Mouse (Mus musculus) ES-E14 (cell line): Measurements from ENCODE around the gene Cp. TPM values are rescaled to one million over a fixed set of nuclear protein-coding genes. Genes with fewer than 3 reads are reported as not detected.
"Not testable (repeated sequence)": the region's sequence is repeated elsewhere in the genome, so short reads cannot be mapped to it uniquely, and the experiment has no call there.

ENCODE experiments used
- DNase-seq: peaks from one replicate; pipeline ENCODE4 v3.0.0-alpha.2; 2013; ENCODE audit warnings: low read depth, low spot score
- H3K27ac ChIP-seq: 2 replicates; pipeline ENCODE4 v1.5.1; 2012; ENCODE audit warnings: low read depth, mild to moderate bottlenecking, low read length, moderate library complexity, mixed read lengths; ENCODE audit not compliant: poor library complexity, insufficient read depth, severe bottlenecking
- H3K36me3 ChIP-seq: 2 replicates; pipeline ENCODE4 v1.6.1; 2012; ENCODE audit warnings: mild to moderate bottlenecking, low read length, moderate library complexity, mixed read lengths; ENCODE audit not compliant: control insufficient read depth, poor library complexity, insufficient read depth, severe bottlenecking
- H3K4me1 ChIP-seq, 2 experiments: fragments of 150-350 bp in 1 of 2; sonication (generic) in 1 of 2; 2 replicates each; pipeline ENCODE4 v1.6.1; 2012; ENCODE audit warnings: low read length in 2 of 2, mild to moderate bottlenecking in 1 of 2, mixed read lengths in 1 of 2; ENCODE audit not compliant: control insufficient read depth in 2 of 2, insufficient read depth in 2 of 2, poor library complexity in 1 of 2
- H3K4me3 ChIP-seq, 2 experiments: fragments of 150-350 bp in 1 of 2; sonication (generic) in 1 of 2; 2 replicates each; pipeline ENCODE4 v1.5.1; 2012; ENCODE audit warnings: low read length in 2 of 2, low read depth in 1 of 2, mild to moderate bottlenecking in 1 of 2, mixed read lengths in 1 of 2; ENCODE audit not compliant: insufficient read depth in 1 of 2, poor library complexity in 1 of 2, severe bottlenecking in 1 of 2
- H3K9ac ChIP-seq: 2 replicates; pipeline ENCODE4 v1.6.1; 2012; ENCODE audit warnings: low read depth, mild to moderate bottlenecking, low read length, mixed read lengths; ENCODE audit not compliant: poor library complexity, insufficient read depth, severe bottlenecking
- H3K9me3 ChIP-seq: fragments of 150-350 bp; sonication (generic); 2 replicates; pipeline ENCODE4 v1.6.1; 2012; ENCODE audit warnings: low read depth, mild to moderate bottlenecking, low read length; ENCODE audit not compliant: control insufficient read depth, insufficient read depth
- CHD2 ChIP-seq: IDR thresholded peaks from 2 replicates; pipeline ENCODE4 v1.6.1; 2014; ENCODE audit warnings: mild to moderate bottlenecking, low read depth, low read length, inconsistent platforms
- HCFC1 ChIP-seq: IDR thresholded peaks from 2 replicates; pipeline ENCODE4 v1.6.1; 2012; ENCODE audit warnings: low read length, inconsistent platforms, borderline replicate concordance; ENCODE audit not compliant: insufficient read depth
- MAFK ChIP-seq: IDR thresholded peaks from 2 replicates; pipeline ENCODE4 v1.6.1; 2014; ENCODE audit warnings: mild to moderate bottlenecking, low read depth, low read length, inconsistent platforms; ENCODE audit not compliant: insufficient read depth
- ZC3H11A ChIP-seq: IDR thresholded peaks from 2 replicates; pipeline ENCODE4 v1.6.1; 2012; ENCODE audit warnings: low read depth, mild to moderate bottlenecking, inconsistent platforms, low read length, borderline replicate concordance
- ZNF384 ChIP-seq: IDR thresholded peaks from 2 replicates; pipeline ENCODE4 v1.6.1; 2012; ENCODE audit warnings: low read depth, low read length, inconsistent platforms
- in situ Hi-C, 2 experiments: fragments of 600-800 bp; cut with MboI; formaldehyde crosslinking; loops; one replicate each; pipeline ENCODE4 v1.15.1; 2025; ENCODE audit warnings: low sequenced_read_pairs in 2 of 2, inconsistent platforms in 1 of 2; ENCODE audit not compliant: unreplicated experiment in 2 of 2
- total RNA-seq: library from RNA; depleted of rRNA; stranded (reverse); fragments of 300-350 nt; gene quantifications from 2 replicates; pipeline ENCODE4 v1.2.3, GENCODE M21; 2012; rRNA removed

Cp gene
- total RNA-seq, result 0.16 and 0.31 TPM in 2 replicates

DNA sequence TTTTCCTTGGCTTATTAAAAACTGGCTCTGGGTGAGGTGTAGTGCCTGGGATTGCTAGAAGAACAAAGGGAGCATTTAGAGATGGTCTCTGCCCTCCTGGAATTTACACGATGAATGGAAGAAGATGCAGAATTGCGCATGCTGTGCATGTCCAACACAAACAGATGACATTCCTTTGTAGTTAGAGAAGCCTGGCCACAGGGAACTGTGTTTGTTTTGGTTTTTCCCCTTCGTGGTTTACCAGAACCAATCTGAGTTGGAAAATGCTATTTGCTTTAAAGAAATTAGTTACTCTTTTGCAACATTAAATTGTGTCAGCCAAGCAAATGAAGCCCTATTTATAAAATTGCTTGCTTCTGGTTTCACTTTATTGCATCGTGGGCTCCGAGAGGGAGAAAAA, at the start of gene Cp:
Cp (plus strand) TSS at position 170 of the 400 bp plus-strand sequence.
- H3K9me3 ChIP-seq, result no peaks in the 10 kb centered on the region
- H3K4me3 ChIP-seq, result no peak within 1 kb of the TSS
- no peak for TF ChIP-seq ZNF384
- TF ChIP-seq MAFK, result no peak
- no peak for TF ChIP-seq HCFC1
- no peaks in the 10 kb centered on the region for H3K36me3 ChIP-seq
- H3K9ac ChIP-seq, result no peak within 1 kb of the TSS
- H3K4me1 ChIP-seq, result no peaks in the 10 kb centered on the region
- DNase-seq, result no peak
- in situ Hi-C loops, result no loop called here
- no peak within 1 kb of the TSS for H3K27ac ChIP-seq

DNA sequence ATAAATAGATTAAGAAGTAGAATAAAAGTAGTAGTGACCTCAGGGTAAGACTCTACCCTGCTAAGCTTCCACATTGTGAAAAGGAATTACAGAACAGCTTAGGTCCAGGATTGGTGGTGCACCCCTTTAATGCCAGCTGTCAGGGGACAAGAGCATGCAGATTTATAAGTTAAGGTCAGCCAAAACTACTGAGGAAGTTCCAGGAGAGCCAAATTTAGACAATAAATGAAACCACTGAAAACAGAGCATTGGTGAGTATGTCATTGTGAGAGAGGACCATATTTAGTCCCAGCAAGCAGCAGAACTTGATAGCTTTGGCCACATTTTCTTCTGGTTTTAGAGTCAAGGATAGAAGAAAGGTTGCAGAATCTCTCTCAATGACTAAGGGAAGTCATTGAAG, 8.3 kb upstream of the Cp start:
- Histone ChIP-seq H3K9ac (no peak overlapping the region), H3K9me3 (no peaks in the 10 kb centered on the region), H3K4me1 (no peaks in the 10 kb centered on the region), H3K36me3 (no peaks in the 10 kb centered on the region), H3K27ac (no peak overlapping the region), H3K4me3 (no peak overlapping the region)
- in situ Hi-C loops, result no loop called here
- TF ChIP-seq ZNF384 (no peak), CHD2 (no peak), MAFK (no peak), HCFC1 (no peak), ZC3H11A (no peak)
- no peak for DNase-seq

DNA sequence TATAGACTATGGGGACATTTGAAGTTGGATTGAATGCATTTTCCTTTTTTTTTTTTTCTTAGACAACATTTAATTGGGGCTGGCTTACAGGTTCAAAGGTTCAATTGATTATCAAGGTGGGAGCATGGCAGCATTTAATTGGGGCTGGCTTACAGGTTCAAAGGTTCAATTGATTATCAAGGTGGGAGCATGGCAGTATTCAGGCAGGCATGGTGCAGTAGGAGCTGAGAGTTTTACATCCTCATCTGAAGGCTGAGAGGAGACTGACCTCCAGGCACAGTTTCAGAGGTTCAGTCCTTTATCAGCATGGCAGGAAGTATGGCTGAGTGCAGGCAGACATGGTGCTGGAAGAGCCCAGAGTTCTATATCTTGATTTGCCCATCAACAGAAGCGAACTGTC, 7.5 kb upstream of the Cp start:
- H3K9ac ChIP-seq, in situ Hi-C loops, H3K36me3 ChIP-seq, H3K4me3 ChIP-seq, DNase-seq, H3K4me1 ChIP-seq, H3K27ac ChIP-seq, H3K9me3 ChIP-seq: not testable (repeated sequence)

- Histone ChIP-seq H3K9me3 (no peaks in the 10 kb centered on the region), H3K4me1 (no peaks in the 10 kb centered on the region), H3K27ac (no peak overlapping the region), H3K4me3 (no peak overlapping the region), H3K9ac (no peak overlapping the region), H3K36me3 (no peaks in the 10 kb centered on the region)
- in situ Hi-C loops, result no loop called here
- TF ChIP-seq ZNF384, result no peak
- no peak for TF ChIP-seq CHD2
- TF ChIP-seq MAFK, result no peak
- TF ChIP-seq ZC3H11A, result no peak
- TF ChIP-seq HCFC1, result no peak
- DNase-seq, result no peak
Observed at GRCm38 (mm10) chr3:19953425-19953824, 3.4 kb upstream of the Cp start.

DNA sequence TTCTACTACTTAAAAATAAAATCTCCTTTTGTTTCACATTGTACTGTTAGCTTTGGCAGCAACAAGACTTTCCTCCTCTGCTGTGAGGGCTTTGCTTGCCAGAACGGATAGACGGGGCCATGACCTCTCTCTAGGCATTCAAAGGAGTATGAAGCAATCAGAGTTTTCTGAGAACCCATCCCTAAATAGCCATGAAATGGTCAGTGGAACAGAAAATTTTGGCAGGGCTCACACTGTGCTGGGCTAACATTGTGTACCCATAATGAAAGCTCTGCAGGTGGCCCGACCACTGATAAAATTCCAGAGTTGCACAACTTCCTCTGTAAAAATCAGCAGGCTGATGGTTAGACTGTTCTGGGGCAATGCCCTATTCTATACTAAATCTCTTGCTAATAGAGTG, 3.0 kb upstream of the Cp start:
- Histone ChIP-seq H3K27ac (no peak overlapping the region), H3K9me3 (no peaks in the 10 kb centered on the region), H3K4me3 (no peak overlapping the region), H3K9ac (no peak overlapping the region), H3K4me1 (no peaks in the 10 kb centered on the region), H3K36me3 (no peaks in the 10 kb centered on the region)
- TF ChIP-seq CHD2, result no peak
- TF ChIP-seq ZC3H11A, result no peak
- no peak for TF ChIP-seq MAFK
- no peak for TF ChIP-seq HCFC1
- TF ChIP-seq ZNF384, result no peak
- in situ Hi-C loops, result no loop called here
- no peak for DNase-seq
